Mouse (Mus musculus) stomach, embryonic 14.5 days (tissue): Measurements from ENCODE around the gene Zyg11a. TPM values are rescaled to one million over a fixed set of nuclear protein-coding genes. Genes with fewer than 3 reads are reported as not detected.

ENCODE experiments used
- ATAC-seq: fragments of 200-750 bp; cut with Nextera tagmentation; 2 replicates; pipeline ENCODE4 v1.8.0; 2017; ENCODE audit warnings: low read depth, moderate TSS enrichment; ENCODE audit not compliant: insufficient number of reproducible peaks, insufficient read depth, low FRiP score
- H3K27ac ChIP-seq: fragments of 300-500 bp; sonication (generic); 2 replicates; pipeline ENCODE4 v1.5.1; 2014; ENCODE audit warnings: mild to moderate bottlenecking, low read length, moderate library complexity, mixed read lengths
- H3K27me3 ChIP-seq: fragments of 300-500 bp; sonication (generic); 2 replicates; pipeline ENCODE4 v1.6.1; 2014; ENCODE audit warnings: low read length, control low read depth, mixed read lengths; ENCODE audit not compliant: control insufficient read depth, insufficient read depth
- H3K36me3 ChIP-seq: fragments of 300-500 bp; sonication (generic); 2 replicates; pipeline ENCODE4 v1.6.1; 2014; ENCODE audit warnings: mild to moderate bottlenecking, control low read depth, low read length, moderate library complexity, mixed read lengths; ENCODE audit not compliant: control insufficient read depth, insufficient read depth
- H3K4me1 ChIP-seq: fragments of 300-500 bp; sonication (generic); 2 replicates; pipeline ENCODE4 v1.6.1; 2014; ENCODE audit warnings: low read length, control low read depth, mixed read lengths; ENCODE audit not compliant: control insufficient read depth, insufficient read depth
- H3K4me2 ChIP-seq: fragments of 300-500 bp; sonication (generic); replicated peaks from 2 replicates; pipeline ENCODE4 v1.6.1; 2014; ENCODE audit warnings: low read depth, low read length, control low read depth
- H3K4me3 ChIP-seq: fragments of 300-500 bp; sonication (generic); 2 replicates; pipeline ENCODE4 v1.5.1; 2014; ENCODE audit warnings: low read depth, low read length, control low read depth
- H3K9ac ChIP-seq: fragments of 300-500 bp; sonication (generic); replicated peaks from 2 replicates; pipeline ENCODE4 v1.6.1; 2014; ENCODE audit warnings: low read depth, mild to moderate bottlenecking, control low read depth, low read length, moderate library complexity, mixed read lengths
- H3K9me3 ChIP-seq: fragments of 300-500 bp; sonication (generic); 2 replicates; pipeline ENCODE4 v1.6.1; 2016; ENCODE audit warnings: low read depth, low read length, control low read depth; ENCODE audit not compliant: control insufficient read depth
- WGBS: fragments of 180-500 bp; shearing (Covaris S2); extraction: QIAGEN DNeasy Blood & Tissue Kit; methylation state at CpG from one replicate; pipeline ENCODE4 v1.1.7; 2014; 5-methylcytosine and 5-hydroxymethylcytosine counted together
- polyA plus RNA-seq: library from polyadenylated mRNA; unstranded; fragments of >200 nt; fragmentation: Nextera tagmentation; extraction: Ambion mirVana; gene quantifications from 2 replicates; pipeline ENCODE4 v1.2.1, GENCODE M21; 2014

Zyg11a gene
- polyA plus RNA-seq, 1 experiment from 2014 or later, result not detected

DNA sequence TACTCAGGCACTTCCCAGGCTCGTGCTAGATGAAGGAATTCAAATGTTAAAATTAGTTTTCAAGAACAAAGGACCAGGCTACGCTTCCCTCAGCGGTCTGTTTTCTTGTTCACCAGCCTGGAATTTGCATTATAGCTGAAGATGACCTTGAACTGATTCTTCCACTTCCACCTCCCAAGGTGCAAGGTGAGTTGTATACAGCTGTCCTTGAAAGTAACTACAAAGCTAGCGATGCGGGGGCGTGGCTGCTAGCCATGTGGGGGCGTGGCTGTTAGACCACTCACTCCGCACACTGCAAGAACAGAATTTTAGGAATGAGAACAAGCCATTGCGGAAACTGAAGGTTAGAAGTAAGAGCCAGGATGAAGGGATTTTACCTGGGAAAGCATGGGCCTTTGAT, 1.2 kb upstream of the Zyg11a start:
- H3K36me3 ChIP-seq, result no peaks in the 10 kb centered on the region
- H3K4me3 ChIP-seq, result no peak overlapping the region
- ATAC-seq, result no peak
- no peaks in the 10 kb centered on the region for H3K9me3 ChIP-seq
- 8% methylated on average over 9 of the region's 9 CpGs for WGBS
- H3K9ac ChIP-seq, result no peak overlapping the region
- H3K4me2 ChIP-seq, result 0 out of 2 replicates have a peak overlapping the region, but pooled peaks have one; percentile 10
- 0 out of 2 replicates have a peak, but pooled peaks cover 3% of the 10 kb centered on the region for H3K4me1 ChIP-seq
- peaks cover 7% of the 10 kb centered on the region for H3K27me3 ChIP-seq
- H3K27ac ChIP-seq, result no peak overlapping the region

DNA sequence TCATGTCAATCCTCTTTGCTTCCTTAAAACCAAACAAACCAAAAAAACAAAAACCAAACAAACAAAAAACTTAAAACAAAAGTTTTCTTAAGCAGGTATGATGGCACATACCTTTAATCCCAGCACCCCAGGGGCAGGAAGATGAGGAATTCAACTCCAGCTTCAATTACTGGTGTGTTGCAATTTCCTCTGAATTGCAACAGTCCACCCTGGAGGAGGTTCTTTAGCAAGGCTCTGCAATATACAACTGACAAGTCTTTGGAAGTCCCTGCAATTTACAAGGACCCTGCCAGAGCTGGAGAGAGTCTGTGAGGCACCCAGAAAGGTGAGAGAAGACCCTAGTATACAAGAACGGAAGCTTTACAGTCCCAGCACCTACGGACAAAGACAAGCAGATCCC, 4.8 kb downstream of the Zyg11a start:
- no peak overlapping the region for H3K27ac ChIP-seq
- no peaks in the 10 kb centered on the region for H3K4me1 ChIP-seq
- H3K4me2 ChIP-seq, result no peak overlapping the region
- H3K27me3 ChIP-seq, result peaks cover 7% of the 10 kb centered on the region; the same call in 1 of the 2 replicates
- 76% methylated on average over 2 of the region's 2 CpGs for WGBS
- H3K9ac ChIP-seq, result no peak overlapping the region
- no peak overlapping the region for H3K4me3 ChIP-seq
- H3K9me3 ChIP-seq, result no peaks in the 10 kb centered on the region
- no peak for ATAC-seq
- no peaks in the 10 kb centered on the region for H3K36me3 ChIP-seq

DNA sequence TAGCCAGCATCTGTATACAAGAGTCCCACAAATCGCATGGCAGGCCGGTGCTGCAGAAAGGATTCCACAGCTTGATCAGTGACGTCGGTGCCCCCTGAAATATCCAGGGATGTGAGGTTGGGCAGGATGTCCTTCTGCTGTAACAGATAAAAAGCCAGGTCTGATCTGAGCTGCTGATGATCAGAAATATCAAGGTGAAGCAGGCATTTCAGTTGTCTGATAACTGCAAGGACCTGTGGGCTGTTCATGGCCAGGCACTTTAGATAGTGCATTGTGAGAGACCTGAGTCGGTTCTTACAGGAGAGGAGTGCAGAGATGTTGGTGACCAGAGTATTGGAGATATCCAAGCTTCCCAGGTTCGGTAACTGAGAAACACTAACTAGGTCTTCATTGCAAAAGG, 13.2 kb downstream of the Zyg11a start:
- no peaks in the 10 kb centered on the region for H3K27me3 ChIP-seq
- WGBS, result 92% methylated on average over 6 of the region's 6 CpGs
- ATAC-seq, result no peak
- no peak overlapping the region for H3K4me3 ChIP-seq
- no peaks in the 10 kb centered on the region for H3K9me3 ChIP-seq
- H3K4me2 ChIP-seq, result no peak overlapping the region
- no peaks in the 10 kb centered on the region for H3K36me3 ChIP-seq
- H3K27ac ChIP-seq, result no peak overlapping the region
- no peak overlapping the region for H3K9ac ChIP-seq
- no peaks in the 10 kb centered on the region for H3K4me1 ChIP-seq

DNA sequence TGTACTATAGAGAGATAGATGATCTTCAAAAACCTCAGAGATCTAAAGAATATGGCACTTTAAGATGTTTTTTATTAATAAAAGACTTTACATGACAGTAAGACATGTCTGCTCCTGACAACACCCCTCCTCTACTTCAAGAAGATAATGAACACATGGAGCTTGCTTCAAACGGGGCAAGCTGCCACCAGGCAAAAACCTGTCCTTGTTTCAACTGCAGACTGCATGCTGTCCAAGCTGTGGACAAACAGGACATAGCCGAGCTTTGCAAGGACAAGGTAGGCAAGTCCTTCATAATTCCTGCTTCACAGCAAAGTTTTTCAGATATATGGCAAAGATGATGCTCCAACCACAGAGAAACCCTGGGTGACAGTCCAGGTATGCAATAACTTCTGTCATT, 18.6 kb downstream of the Zyg11a start:
- H3K9ac ChIP-seq, result no peak overlapping the region
- no peak overlapping the region for H3K27ac ChIP-seq
- WGBS, result 70% methylated on average over 2 of the region's 2 CpGs
- H3K4me3 ChIP-seq, result no peak overlapping the region
- H3K4me1 ChIP-seq, result no peaks in the 10 kb centered on the region
- ATAC-seq, result no peak
- H3K27me3 ChIP-seq, result no peaks in the 10 kb centered on the region
- no peaks in the 10 kb centered on the region for H3K36me3 ChIP-seq
- no peaks in the 10 kb centered on the region for H3K9me3 ChIP-seq
- H3K4me2 ChIP-seq, result no peak overlapping the region

DNA sequence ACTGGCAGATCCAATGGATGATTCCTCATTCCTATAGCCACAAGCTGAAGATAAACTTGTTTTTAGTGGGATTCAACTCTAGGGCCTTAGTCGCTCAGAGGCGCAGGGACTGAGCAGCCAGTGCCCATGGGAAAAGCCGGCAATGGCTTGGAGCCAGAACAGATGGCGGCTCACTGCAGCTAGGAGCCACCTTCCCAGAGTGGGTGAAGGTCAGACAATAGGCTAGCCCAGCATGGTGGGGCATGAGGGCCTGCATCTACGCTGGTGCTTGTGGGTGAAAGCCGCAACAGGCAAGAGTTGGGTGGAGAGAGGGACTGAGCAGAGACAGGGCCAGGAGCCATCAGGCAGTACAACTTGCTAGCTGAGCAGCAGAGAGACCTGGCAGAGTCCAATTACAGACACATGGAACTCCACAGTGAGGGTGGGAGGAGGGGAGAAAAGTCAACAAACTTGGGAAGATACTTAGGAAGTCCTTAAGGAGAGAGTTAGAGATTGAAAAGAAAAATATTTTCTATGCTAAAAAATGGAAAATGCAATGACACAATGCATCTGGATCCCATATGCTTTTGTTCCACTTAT, 21.5 kb downstream of the Zyg11a start:
- ATAC-seq, result no peak
- H3K4me3 ChIP-seq, result no peak overlapping the region
- no peak overlapping the region for H3K9ac ChIP-seq
- no peaks in the 10 kb centered on the region for H3K9me3 ChIP-seq
- no peaks in the 10 kb centered on the region for H3K27me3 ChIP-seq
- no peaks in the 10 kb centered on the region for H3K4me1 ChIP-seq
- no peaks in the 10 kb centered on the region for H3K36me3 ChIP-seq
- WGBS, result 68% methylated on average over 6 of the region's 6 CpGs
- no peak overlapping the region for H3K27ac ChIP-seq
- no peak overlapping the region for H3K4me2 ChIP-seq

DNA sequence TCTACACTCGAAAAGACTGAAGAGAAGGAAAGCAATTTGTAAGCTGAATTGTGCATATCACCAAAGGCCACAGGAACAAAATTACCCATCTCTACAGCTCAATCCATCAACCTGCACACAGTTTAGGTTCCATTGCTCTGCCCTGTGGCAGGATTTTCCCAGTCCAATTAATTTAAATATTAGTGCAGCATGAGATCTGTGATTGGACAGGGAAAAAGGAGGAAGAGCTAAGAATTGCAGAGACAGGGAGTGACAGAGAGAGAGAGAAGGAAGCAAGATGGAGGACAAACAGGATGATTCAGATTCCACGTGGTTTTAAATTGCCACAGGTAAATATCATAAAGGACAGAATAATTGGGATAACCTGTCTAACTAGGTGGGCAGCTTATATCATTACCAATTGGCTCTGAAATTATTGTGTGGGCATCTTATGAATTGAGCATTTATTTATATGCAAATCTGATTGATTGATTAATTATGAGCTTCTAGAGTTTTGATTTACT, 25.0 kb downstream of the Zyg11a start:
- H3K27ac ChIP-seq, result no peak overlapping the region
- H3K4me2 ChIP-seq, result no peak overlapping the region
- no peaks in the 10 kb centered on the region for H3K27me3 ChIP-seq
- no peaks in the 10 kb centered on the region for H3K36me3 ChIP-seq
- WGBS, result 75% methylated on average over 2 of the region's 2 CpGs
- H3K9ac ChIP-seq, result no peak overlapping the region
- no peak for ATAC-seq
- no peaks in the 10 kb centered on the region for H3K4me1 ChIP-seq
- H3K4me3 ChIP-seq, result no peak overlapping the region
- H3K9me3 ChIP-seq, result no peaks in the 10 kb centered on the region

DNA sequence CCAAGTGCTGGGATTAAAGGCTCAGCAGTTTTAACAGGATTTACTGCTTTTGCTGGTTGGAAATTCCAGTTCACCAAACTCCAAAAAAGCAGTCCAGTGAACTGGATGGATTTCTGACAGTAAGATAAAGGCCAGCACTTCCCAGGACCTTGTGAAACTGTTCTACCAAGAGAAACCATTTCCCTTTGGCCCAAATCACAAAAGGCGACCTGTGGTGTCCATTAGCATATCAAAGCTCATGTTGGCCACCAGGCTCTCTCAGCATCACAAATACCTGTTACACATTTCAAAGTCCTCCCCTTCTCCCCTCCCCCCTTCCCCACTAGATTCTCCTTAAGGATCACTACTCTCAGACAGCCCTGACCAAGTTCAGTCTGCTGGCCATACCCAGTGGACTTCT, 35.6 kb downstream of the Zyg11a start:
- H3K9me3 ChIP-seq, result no peaks in the 10 kb centered on the region
- no peak overlapping the region for H3K9ac ChIP-seq
- no peak overlapping the region for H3K4me2 ChIP-seq
- H3K4me1 ChIP-seq, result no peaks in the 10 kb centered on the region
- H3K27me3 ChIP-seq, result no peaks in the 10 kb centered on the region
- ATAC-seq, result no peak
- no peak overlapping the region for H3K4me3 ChIP-seq
- H3K36me3 ChIP-seq, result no peaks in the 10 kb centered on the region
- H3K27ac ChIP-seq, result no peak overlapping the region
- WGBS, result 53% methylated on average over 1 of the region's 1 CpGs

DNA sequence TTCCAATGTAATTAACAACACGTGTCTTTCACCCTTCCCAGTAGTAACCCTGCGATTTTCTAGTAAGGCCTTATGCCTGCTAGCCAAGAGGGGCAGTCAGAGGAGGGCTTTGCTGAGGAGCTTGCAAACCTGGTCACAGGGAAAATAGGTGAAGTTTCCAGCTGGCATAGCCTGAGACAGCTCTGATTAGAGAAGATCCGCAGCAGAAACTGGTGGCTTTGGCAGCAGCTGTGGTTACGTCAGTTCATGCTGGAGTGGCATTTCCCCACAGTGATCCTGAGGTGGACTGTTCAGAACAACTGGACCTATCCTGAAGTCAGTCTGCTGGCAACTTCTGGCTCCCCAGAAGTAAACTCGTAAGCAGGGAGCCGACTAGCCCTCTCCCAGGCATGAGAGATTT, 49.8 kb downstream of the Zyg11a start:
- no peak overlapping the region for H3K4me2 ChIP-seq
- no peak overlapping the region for H3K4me3 ChIP-seq
- H3K9ac ChIP-seq, result no peak overlapping the region
- H3K4me1 ChIP-seq, result no peaks in the 10 kb centered on the region
- H3K36me3 ChIP-seq, result no peaks in the 10 kb centered on the region
- H3K9me3 ChIP-seq, result no peaks in the 10 kb centered on the region
- no peak overlapping the region for H3K27ac ChIP-seq
- no peak for ATAC-seq
- no peaks in the 10 kb centered on the region for H3K27me3 ChIP-seq
- WGBS, result 81% methylated on average over 6 of the region's 6 CpGs

DNA sequence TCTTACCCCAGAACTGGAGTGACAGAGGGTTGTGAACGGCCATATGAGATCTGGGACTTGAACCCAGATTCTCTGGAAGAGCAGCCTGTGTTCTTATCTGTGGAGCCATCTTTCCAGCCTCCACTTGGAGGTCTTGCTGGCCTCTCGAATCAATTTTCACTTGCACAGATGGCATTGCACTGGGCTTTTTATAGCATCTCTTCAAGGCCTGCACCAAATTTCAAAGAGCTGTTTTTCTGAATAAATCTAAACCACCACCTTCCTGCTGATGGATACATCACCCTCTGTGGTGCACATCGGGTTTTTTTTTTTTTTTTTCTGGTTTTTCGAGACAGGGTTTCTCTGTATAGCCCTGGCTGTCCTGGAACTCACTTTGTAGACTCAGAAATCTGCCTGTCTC, 51.0 kb downstream of the Zyg11a start:
- Histone ChIP-seq H3K27ac (no peak overlapping the region), H3K4me1 (no peaks in the 10 kb centered on the region), H3K4me3 (no peak overlapping the region), H3K9me3 (no peaks in the 10 kb centered on the region), H3K36me3 (no peaks in the 10 kb centered on the region), H3K27me3 (no peaks in the 10 kb centered on the region), H3K4me2 (no peak overlapping the region), H3K9ac (no peak overlapping the region)
- ATAC-seq, result no peak
- 86% methylated on average over 4 of the region's 4 CpGs for WGBS
